Comparison of ENCODE assay signal across 8 mouse cellular contexts in genomic region chr16:30066184-30066851, GRCm38 (mm10). TPM values are rescaled to one million over a fixed set of nuclear protein-coding genes. Genes with fewer than 3 reads are reported as not detected.
A peak's percentile ranks its signal among the peaks of the same experiment; 100 is the strongest.
DNase-seq lines count a peak whose midpoint lies in the region; ATAC-seq and TF ChIP-seq lines count a peak whose summit lies in the region.

No protein-coding gene starts in this region.

- peaks cover 13% of the 10 kb centered on the region for H3K4me1 ChIP-seq in embryonic facial prominence, embryonic 11.5 days (ENCODE audit: control insufficient read depth, insufficient read depth, low read length)
- 0 out of 2 replicates have a peak, but pooled peaks cover 3% of the 10 kb centered on the region for H3K4me1 ChIP-seq in intestine, postnatal 0 days (replicated peaks; ENCODE audit: control insufficient read depth, insufficient read depth, low read length)
- H3K4me1 ChIP-seq in liver, embryonic 12.5 days: peaks cover 77% of the 10 kb centered on the region

- under 1% methylated on average over 38 of the region's 38 CpGs for WGBS in embryonic facial prominence, embryonic 11.5 days
- 0% methylated on average over 38 of the region's 38 CpGs for WGBS in intestine, postnatal 0 days
- 2% methylated on average over 38 of the region's 38 CpGs for WGBS in liver, embryonic 12.5 days (ENCODE audit: insufficient replicate concordance)

- DNase-seq in 3134 (ENCODE audit: extremely low read depth, insufficient read length, low spot score): peak; percentile 83
- DNase-seq in adrenal gland, adult 18-20 months (ENCODE audit: low spot score in 2 of 2): peak; percentile 59 to 60
- DNase-seq in embryonic facial prominence, embryonic 11.5 days (ENCODE audit: low spot score): peak; percentile 69
- DNase-seq in heart, adult 18-20 months: peak; percentile 81 to 89
- DNase-seq in neural tube, embryonic 10.5 days (ENCODE audit: extremely low spot score, low spot score): peak; percentile 87
- peak; percentile 33 for DNase-seq in thymus, postnatal 0 days (ENCODE audit: low spot score)

- no peak for ATAC-seq in embryonic facial prominence, embryonic 11.5 days (replicated peaks; ENCODE audit: insufficient number of reproducible peaks, low FRiP score, low TSS enrichment, low read depth)
- no peak for ATAC-seq in intestine, postnatal 0 days
- ATAC-seq in liver, embryonic 12.5 days: no peak

- no peaks in the 10 kb centered on the region for H3K27me3 ChIP-seq in embryonic facial prominence, embryonic 11.5 days (ENCODE audit: control insufficient read depth, insufficient read depth, low read length)
- no peaks in the 10 kb centered on the region for H3K27me3 ChIP-seq in intestine, postnatal 0 days (replicated peaks; ENCODE audit: control insufficient read depth, insufficient read depth, low read length)
- peaks cover 96% of the 10 kb centered on the region for H3K27me3 ChIP-seq in liver, embryonic 12.5 days (replicated peaks)

- peak overlapping the region; percentile 63 for H3K9ac ChIP-seq in embryonic facial prominence, embryonic 11.5 days (replicated peaks; ENCODE audit: low read length)
- H3K9ac ChIP-seq in intestine, postnatal 0 days (ENCODE audit: low read depth, low read length): peak overlapping the region; percentile 76
- H3K9ac ChIP-seq in liver, embryonic 12.5 days: peak overlapping the region; percentile 65

- peak overlapping the region; percentile 65 for H3K4me2 ChIP-seq in embryonic facial prominence, embryonic 11.5 days (ENCODE audit: low read depth, low read length)
- H3K4me2 ChIP-seq in intestine, postnatal 0 days (replicated peaks; ENCODE audit: low read depth): peak overlapping the region; percentile 97
- H3K4me2 ChIP-seq in liver, embryonic 12.5 days: peak overlapping the region; percentile 88

- no peaks in the 10 kb centered on the region for H3K9me3 ChIP-seq in embryonic facial prominence, embryonic 11.5 days (replicated peaks; ENCODE audit: control insufficient read depth, low read length)
- H3K9me3 ChIP-seq in intestine, postnatal 0 days (ENCODE audit: control insufficient read depth): no peaks in the 10 kb centered on the region
- H3K9me3 ChIP-seq in liver, embryonic 12.5 days (replicated peaks): no peaks in the 10 kb centered on the region

- TF ChIP-seq CTCF in intestine, postnatal 0 days (IDR thresholded peaks at IDR 0.05; ENCODE audit: low read depth): peak; percentile 29; the same call in 1 of the 2 replicates

- peak overlapping the region; percentile 43 for H3K4me3 ChIP-seq in embryonic facial prominence, embryonic 11.5 days (ENCODE audit: low read depth, low read length)
- H3K4me3 ChIP-seq in intestine, postnatal 0 days (ENCODE audit: low read depth, low read length): peak overlapping the region; percentile 64
- peak overlapping the region; percentile 60 for H3K4me3 ChIP-seq in liver, embryonic 12.5 days

- peak overlapping the region; percentile 87 for H3K27ac ChIP-seq in embryonic facial prominence, embryonic 11.5 days (replicated peaks; ENCODE audit: low read depth, low read length)
- peak overlapping the region; percentile 88 for H3K27ac ChIP-seq in intestine, postnatal 0 days (ENCODE audit: low read depth, low read length)
- H3K27ac ChIP-seq in liver, embryonic 12.5 days: peak overlapping the region; percentile 73

- H3K36me3 ChIP-seq in embryonic facial prominence, embryonic 11.5 days (replicated peaks; ENCODE audit: control insufficient read depth, insufficient read depth, low read depth, low read length): no peaks in the 10 kb centered on the region
- no peaks in the 10 kb centered on the region; the same call in 1 of the 2 replicates for H3K36me3 ChIP-seq in intestine, postnatal 0 days (ENCODE audit: control insufficient read depth, insufficient read depth)
- H3K36me3 ChIP-seq in liver, embryonic 12.5 days: 0 out of 2 replicates have a peak, but pooled peaks cover 3% of the 10 kb centered on the region

RNA-seq across cellular contexts. Expression of gene Hes1, which starts 2.1 kb away (rescaled TPM):
- 10 to 100 TPM; 21.0 to 31.1 TPM for total RNA-seq in adrenal gland, adult 18-20 months (2021)
- polyA plus RNA-seq in embryonic facial prominence, embryonic 11.5 days (2014; fragmentation: Nextera tagmentation; extraction: Ambion mirVana): 65.0 and 68.1 TPM in 2 replicates
- 10 to 100 TPM; 14.8 to 18.7 TPM for total RNA-seq in heart, adult 18-20 months (2021)
- 44.0 and 52.9 TPM in 2 replicates for polyA plus RNA-seq in intestine, postnatal 0 days (2015; fragmentation: Nextera tagmentation; extraction: Ambion mirVana)
- 12.5 and 12.7 TPM in 2 replicates for polyA plus RNA-seq in liver, embryonic 12.5 days (2016; fragmentation: Nextera tagmentation; extraction: Ambion mirVana)
- 35.6 and 36.3 TPM in 2 replicates for polyA plus RNA-seq in thymus, postnatal 0 days (2015; fragmentation: Nextera tagmentation; extraction: Ambion mirVana)

Comparison
In these comparisons a context has a peak if more than half of its experiments do, and no peak if none do; other contexts are left out.
1. DNase-seq: peak in every context shown above with its lines; median percentile 87 in neural tube, embryonic 10.5 days; 85 in heart, adult 18-20 months; 83 in 3134; 69 in embryonic facial prominence, embryonic 11.5 days; 60 in adrenal gland, adult 18-20 months; 33 in thymus, postnatal 0 days.